Mouse (Mus musculus): ENCODE data around the gene Krt33b. TPM values are rescaled to one million over a fixed set of nuclear protein-coding genes. Genes with fewer than 3 reads are reported as not detected.
A peak's percentile ranks its signal among the peaks of the same experiment; 100 is the strongest.

Gene Krt33b
- total and polyA plus RNA-seq, 2 experiments from 2014 or later = 0.11 TPM; not detected in 1

DNA sequence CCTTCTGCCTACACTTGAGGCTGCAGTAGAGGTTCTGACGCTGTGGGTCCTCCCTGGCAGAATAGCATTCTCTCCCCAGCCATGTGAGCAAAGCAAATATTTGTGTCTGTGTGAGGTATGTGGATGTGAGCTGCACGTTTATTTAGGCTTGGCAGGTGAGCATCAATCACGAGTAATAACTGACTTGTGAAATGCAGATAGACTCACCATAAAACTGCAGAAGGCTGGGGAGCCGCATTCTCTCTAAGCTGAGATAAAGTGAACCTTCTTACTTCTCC, 35.3 kb downstream of the Krt33b start:
- TF ChIP-seq CTCF (IDR thresholded peaks at IDR 0.05; ENCODE audit: low read depth) = no peak
- ATAC-seq = no peak

GRCm38 (mm10) chr11:99993620-99994383, 35.9 kb downstream of the Krt33b start, which contains the start of gene Krtap17-1:
Krtap17-1 (minus strand) TSS chr11:99993994.
- no peak for TF ChIP-seq CTCF (IDR thresholded peaks at IDR 0.05; ENCODE audit: low read depth)
- Histone ChIP-seq H3K36me3 (ENCODE audit: insufficient read depth, low read length) (no peaks in the 10 kb centered on the region), H3K27me3 (ENCODE audit: insufficient read depth, low read length) (no peaks in the 10 kb centered on the region), H3K9ac (replicated peaks; ENCODE audit: low read length) (peak within 1 kb of the TSS; percentile 10; the same call in 1 of the 2 replicates), H3K4me3 (ENCODE audit: low read length) (0 out of 2 replicates have a peak within 1 kb of the TSS, but pooled peaks have one; percentile 6), H3K4me1 (ENCODE audit: insufficient read depth, low read length) (no peaks in the 10 kb centered on the region), H3K9me3 (ENCODE audit: low read length) (no peaks in the 10 kb centered on the region), H3K4me2 (ENCODE audit: low read depth, low read length) (peak within 1 kb of the TSS; percentile 42), H3K27ac (no peak within 1 kb of the TSS)
- ATAC-seq (no peak), DNase-seq (ENCODE audit: low spot score) (peak; percentile 10)
- 26% methylated on average over 25 of the region's 26 CpGs for whole genome bisulfite sequencing

More for the DNA sequence above, 35.3 kb downstream of the Krt33b start:
- no peak for DNase-seq (ENCODE audit: low spot score)
- H3K36me3 ChIP-seq (ENCODE audit: insufficient read depth, low read length) = no peaks in the 10 kb centered on the region
- H3K4me1 ChIP-seq (ENCODE audit: insufficient read depth, low read length) = no peaks in the 10 kb centered on the region
- H3K27ac ChIP-seq = no peak overlapping the region
- no peak overlapping the region for H3K4me2 ChIP-seq (ENCODE audit: low read depth, low read length)
- no peak overlapping the region for H3K4me3 ChIP-seq (ENCODE audit: low read length)
- 59% methylated on average over 4 of the region's 4 CpGs for WGBS
- no peaks in the 10 kb centered on the region for H3K9me3 ChIP-seq (ENCODE audit: low read length)
- H3K9ac ChIP-seq (replicated peaks; ENCODE audit: low read length) = no peak overlapping the region
- no peaks in the 10 kb centered on the region for H3K27me3 ChIP-seq (ENCODE audit: insufficient read depth, low read length)

DNA sequence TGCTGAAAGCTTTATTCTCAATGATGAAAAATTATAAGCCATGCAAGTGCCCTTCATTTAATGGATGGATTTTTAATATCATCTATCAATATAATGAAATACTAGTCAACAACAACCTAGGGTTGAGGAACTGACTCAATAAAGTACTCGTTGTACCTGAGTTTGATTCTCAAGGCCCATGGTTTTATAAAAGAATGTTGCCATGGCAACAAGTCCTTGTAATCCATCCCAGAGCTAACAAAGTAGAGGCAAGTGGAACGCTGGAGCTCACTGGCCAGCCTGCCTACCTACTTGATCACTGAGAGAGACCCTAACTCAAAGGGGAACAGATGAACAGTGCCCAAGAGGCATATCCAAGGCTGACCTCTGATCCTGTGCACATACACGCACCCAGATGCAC, 39.1 kb downstream of the Krt33b start:
- 60% methylated on average over 3 of the region's 3 CpGs for WGBS
- TF ChIP-seq CTCF (IDR thresholded peaks at IDR 0.05; ENCODE audit: low read depth) = no peak
- H3K27ac ChIP-seq = no peak overlapping the region
- H3K4me3 ChIP-seq (ENCODE audit: low read length) = no peak overlapping the region
- H3K9ac ChIP-seq (replicated peaks; ENCODE audit: low read length) = no peak overlapping the region
- no peak overlapping the region for H3K4me2 ChIP-seq (ENCODE audit: low read depth, low read length)
- no peaks in the 10 kb centered on the region for H3K27me3 ChIP-seq (ENCODE audit: insufficient read depth, low read length)
- ATAC-seq (no peak), DNase-seq (ENCODE audit: low spot score) (peak; percentile 59)
- H3K36me3 ChIP-seq (ENCODE audit: insufficient read depth, low read length) = no peaks in the 10 kb centered on the region
- no peaks in the 10 kb centered on the region for H3K9me3 ChIP-seq (ENCODE audit: low read length)
- no peaks in the 10 kb centered on the region for H3K4me1 ChIP-seq (ENCODE audit: insufficient read depth, low read length)

DNA sequence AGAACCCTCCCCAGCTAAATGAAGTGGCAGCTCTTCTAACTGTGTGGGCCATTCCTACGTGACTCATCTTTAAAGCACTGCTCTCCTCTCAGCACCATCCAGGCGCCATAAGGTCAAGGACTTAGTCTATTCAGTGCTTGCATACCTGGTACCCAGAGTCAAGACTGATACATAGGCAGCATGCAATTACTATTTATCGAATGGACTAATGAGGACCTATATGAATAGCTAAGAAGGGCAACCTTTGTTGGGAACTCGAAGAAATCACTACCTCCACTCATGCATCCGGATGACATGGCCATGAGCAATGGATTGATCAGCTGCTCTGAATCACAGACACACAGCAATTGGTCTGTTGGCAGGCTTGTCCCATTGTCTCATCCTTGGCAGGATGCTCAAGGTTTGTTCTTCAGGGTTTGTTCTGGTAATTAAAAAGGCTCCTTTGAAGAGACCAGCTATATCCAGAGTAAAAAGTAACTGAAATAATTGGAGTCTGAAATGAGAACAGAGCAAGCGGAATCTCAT, 39.7 kb downstream of the Krt33b start:
- Histone ChIP-seq H3K36me3 (ENCODE audit: insufficient read depth, low read length) (no peaks in the 10 kb centered on the region), H3K27me3 (ENCODE audit: insufficient read depth, low read length) (no peaks in the 10 kb centered on the region), H3K4me2 (ENCODE audit: low read depth, low read length) (no peak overlapping the region), H3K27ac (no peak overlapping the region), H3K4me1 (ENCODE audit: insufficient read depth, low read length) (no peaks in the 10 kb centered on the region), H3K9ac (replicated peaks; ENCODE audit: low read length) (no peak overlapping the region), H3K9me3 (ENCODE audit: low read length) (no peaks in the 10 kb centered on the region), H3K4me3 (ENCODE audit: low read length) (no peak overlapping the region)
- TF ChIP-seq CTCF (IDR thresholded peaks at IDR 0.05; ENCODE audit: low read depth) = no peak
- no peak for DNase-seq (ENCODE audit: low spot score)
- 80% methylated on average over 6 of the region's 6 CpGs for WGBS
- no peak for ATAC-seq

GRCm38 (mm10) chr11:99988530-99988929, 41.1 kb downstream of the Krt33b start:
- H3K27ac ChIP-seq = no peak overlapping the region
- no peak overlapping the region for H3K4me2 ChIP-seq (ENCODE audit: low read depth, low read length)
- no peaks in the 10 kb centered on the region for H3K9me3 ChIP-seq (ENCODE audit: low read length)
- no peak overlapping the region for H3K4me3 ChIP-seq (ENCODE audit: low read length)
- TF ChIP-seq CTCF (IDR thresholded peaks at IDR 0.05; ENCODE audit: low read depth) = no peak
- H3K36me3 ChIP-seq (ENCODE audit: insufficient read depth, low read length) = no peaks in the 10 kb centered on the region
- WGBS = 92% methylated on average over 3 of the region's 3 CpGs
- no peaks in the 10 kb centered on the region for H3K4me1 ChIP-seq (ENCODE audit: insufficient read depth, low read length)
- ATAC-seq = no peak
- H3K27me3 ChIP-seq (ENCODE audit: insufficient read depth, low read length) = no peaks in the 10 kb centered on the region
- no peak for DNase-seq (ENCODE audit: low spot score)
- H3K9ac ChIP-seq (replicated peaks; ENCODE audit: low read length) = no peak overlapping the region

DNA sequence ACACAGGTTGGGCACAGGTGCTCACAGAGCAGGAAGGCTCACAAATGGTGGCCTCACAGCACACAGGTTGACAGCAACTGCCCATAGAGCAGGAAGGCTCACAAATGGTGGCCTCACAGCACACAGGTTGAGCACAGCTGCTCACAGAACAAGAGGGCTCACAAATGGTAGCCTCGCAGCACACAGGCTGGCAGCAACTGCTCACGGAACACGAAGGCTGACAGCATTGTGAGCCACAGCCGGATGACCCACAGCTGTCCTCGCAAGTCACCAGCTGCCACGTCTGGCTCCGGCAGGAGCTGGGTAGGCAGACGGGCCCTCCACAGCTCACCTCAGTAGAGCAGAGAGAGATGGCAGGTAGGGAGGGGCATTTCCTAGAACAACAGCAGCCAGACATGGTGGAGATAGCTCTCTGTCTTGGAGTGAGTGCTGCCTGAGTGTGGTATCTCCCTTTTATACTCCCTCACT, 43.5 kb downstream of the Krt33b start, which contains the start of gene Krtap16-1:
Krtap16-1 (minus strand) TSS at position 418 of the 468 bp plus-strand sequence.
- Histone ChIP-seq H3K36me3 (ENCODE audit: insufficient read depth, low read length) (no peaks in the 10 kb centered on the region), H3K9me3 (ENCODE audit: low read length) (no peaks in the 10 kb centered on the region), H3K27me3 (ENCODE audit: insufficient read depth, low read length) (no peaks in the 10 kb centered on the region), H3K4me1 (ENCODE audit: insufficient read depth, low read length) (no peaks in the 10 kb centered on the region), H3K4me3 (ENCODE audit: low read length) (no peak within 1 kb of the TSS), H3K4me2 (ENCODE audit: low read depth, low read length) (no peak within 1 kb of the TSS), H3K27ac (peak within 1 kb of the TSS; percentile 46), H3K9ac (replicated peaks; ENCODE audit: low read length) (no peak within 1 kb of the TSS)
- ATAC-seq (0 out of 2 replicates have a peak, but pooled peaks have one; percentile 19), DNase-seq (ENCODE audit: low spot score) (peak; percentile 8)
- TF ChIP-seq CTCF (IDR thresholded peaks at IDR 0.05; ENCODE audit: low read depth) = no peak
- WGBS = 62% methylated on average over 8 of the region's 8 CpGs
